Mouse (Mus musculus): ENCODE measurements around the gene Prdx6. TPM values are rescaled to one million over a fixed set of nuclear protein-coding genes. Genes with fewer than 3 reads are reported as not detected.

Gene Prdx6
- polyA plus RNA-seq, 2 experiments = 145 to 370 TPM

GRCm38 (mm10) chr1:161251417-161252265, 622 bp upstream of the Prdx6 start:
- Histone ChIP-seq H3K27me3 (ENCODE audit: control insufficient read depth, insufficient read depth, low read length) (no peaks in the 10 kb centered on the region), H3K36me3 (ENCODE audit: control insufficient read depth, insufficient read depth, low read length) (0 out of 2 replicates have a peak, but pooled peaks cover 6% of the 10 kb centered on the region), H3K27ac (replicated peaks; ENCODE audit: low read depth, low read length) (no peak overlapping the region), H3K4me1 (ENCODE audit: control insufficient read depth, insufficient read depth, low read length) (peaks cover 20% of the 10 kb centered on the region), H3K9me3 (ENCODE audit: control insufficient read depth, low read length) (no peaks in the 10 kb centered on the region), H3K9ac (ENCODE audit: low read depth, low read length, severe bottlenecking) (peak overlapping the region; percentile 88; the same call in 1 of the 2 replicates), H3K4me3 (replicated peaks; ENCODE audit: low read length) (peak overlapping the region; percentile 95), H3K4me2 (replicated peaks; ENCODE audit: low read depth, low read length, severe bottlenecking) (peak overlapping the region; percentile 78)
- 47% methylated on average over 9 of the region's 9 CpGs for WGBS
- TF ChIP-seq POLR2A (IDR thresholded peaks at IDR 0.05; ENCODE audit: borderline replicate concordance, extremely low read depth, insufficient read depth, insufficient read length) = no peak
- ATAC-seq (ENCODE audit: low FRiP score, low read depth) (peak; percentile 14; the same call in 1 of the 2 replicates), DNase-seq (ENCODE audit: low spot score) (no peak)

- peak; percentile 13; the same call in 1 of the 2 replicates for ATAC-seq (ENCODE audit: low FRiP score, low read depth)
- H3K36me3 ChIP-seq (ENCODE audit: control insufficient read depth, insufficient read depth, low read length) = peaks cover 10% of the 10 kb centered on the region; the same call in 1 of the 2 replicates
- no peak for TF ChIP-seq POLR2A (IDR thresholded peaks at IDR 0.05; ENCODE audit: borderline replicate concordance, extremely low read depth, insufficient read depth, insufficient read length)
- peak overlapping the region; percentile 43; the same call in 1 of the 2 replicates for H3K27ac ChIP-seq (replicated peaks; ENCODE audit: low read depth, low read length)
- peak overlapping the region; percentile 88 for H3K9ac ChIP-seq (ENCODE audit: low read depth, low read length, severe bottlenecking)
- WGBS = under 1% methylated on average over 15 of the region's 15 CpGs
- H3K4me1 ChIP-seq (ENCODE audit: control insufficient read depth, insufficient read depth, low read length) = peaks cover 20% of the 10 kb centered on the region
- no peaks in the 10 kb centered on the region for H3K9me3 ChIP-seq (ENCODE audit: control insufficient read depth, low read length)
- peak; percentile 66 for DNase-seq (ENCODE audit: low spot score)
- peak overlapping the region; percentile 78 for H3K4me2 ChIP-seq (replicated peaks; ENCODE audit: low read depth, low read length, severe bottlenecking)
- no peaks in the 10 kb centered on the region for H3K27me3 ChIP-seq (ENCODE audit: control insufficient read depth, insufficient read depth, low read length)
- peak overlapping the region; percentile 95 for H3K4me3 ChIP-seq (replicated peaks; ENCODE audit: low read length)
These were observed 902 bp downstream of the Prdx6 start for GRCm38 (mm10) chr1:161250031-161250603.

- Histone ChIP-seq H3K27me3 (ENCODE audit: control insufficient read depth, insufficient read depth, low read length) (no peaks in the 10 kb centered on the region), H3K36me3 (ENCODE audit: control insufficient read depth, insufficient read depth, low read length) (peaks cover 11% of the 10 kb centered on the region; the same call in 1 of the 2 replicates), H3K9me3 (ENCODE audit: control insufficient read depth, low read length) (no peaks in the 10 kb centered on the region), H3K27ac (replicated peaks; ENCODE audit: low read depth, low read length) (no peak overlapping the region), H3K4me2 (replicated peaks; ENCODE audit: low read depth, low read length, severe bottlenecking) (peak overlapping the region; percentile 78), H3K9ac (ENCODE audit: low read depth, low read length, severe bottlenecking) (peak overlapping the region; percentile 88), H3K4me1 (ENCODE audit: control insufficient read depth, insufficient read depth, low read length) (peaks cover 20% of the 10 kb centered on the region), H3K4me3 (replicated peaks; ENCODE audit: low read length) (peak overlapping the region; percentile 95)
- WGBS = 32% methylated on average over 6 of the region's 6 CpGs
- TF ChIP-seq POLR2A (IDR thresholded peaks at IDR 0.05; ENCODE audit: borderline replicate concordance, extremely low read depth, insufficient read depth, insufficient read length) = no peak
- no peak for DNase-seq (ENCODE audit: low spot score)
- no peak for ATAC-seq (ENCODE audit: low FRiP score, low read depth)
These were observed 1.6 kb downstream of the Prdx6 start for GRCm38 (mm10) chr1:161249442-161249841.

- H3K36me3 ChIP-seq (ENCODE audit: control insufficient read depth, insufficient read depth, low read length) = peaks cover 18% of the 10 kb centered on the region
- ATAC-seq (ENCODE audit: low FRiP score, low read depth) (no peak), DNase-seq (ENCODE audit: low spot score) (no peak)
- H3K4me3 ChIP-seq (replicated peaks; ENCODE audit: low read length) = peak overlapping the region; percentile 95
- peaks cover 20% of the 10 kb centered on the region for H3K4me1 ChIP-seq (ENCODE audit: control insufficient read depth, insufficient read depth, low read length)
- H3K9me3 ChIP-seq (ENCODE audit: control insufficient read depth, low read length) = no peaks in the 10 kb centered on the region
- H3K9ac ChIP-seq (ENCODE audit: low read depth, low read length, severe bottlenecking) = peak overlapping the region; percentile 88; the same call in 1 of the 2 replicates
- no peaks in the 10 kb centered on the region for H3K27me3 ChIP-seq (ENCODE audit: control insufficient read depth, insufficient read depth, low read length)
- no peak overlapping the region for H3K27ac ChIP-seq (replicated peaks; ENCODE audit: low read depth, low read length)
- 52% methylated on average over 7 of the region's 7 CpGs for WGBS
- no peak for TF ChIP-seq POLR2A (IDR thresholded peaks at IDR 0.05; ENCODE audit: borderline replicate concordance, extremely low read depth, insufficient read depth, insufficient read length)
- peak overlapping the region; percentile 78 for H3K4me2 ChIP-seq (replicated peaks; ENCODE audit: low read depth, low read length, severe bottlenecking)
These were observed 2.3 kb downstream of the Prdx6 start for GRCm38 (mm10) chr1:161248685-161249084.

Measured in limb, embryonic 14.5 days (tissue).